Mouse (Mus musculus): ENCODE results near the gene Tmem178b. TPM values are rescaled to one million over a fixed set of nuclear protein-coding genes. Genes with fewer than 3 reads are reported as not detected.

Tmem178b gene
- polyA plus RNA-seq, 1 experiment = 0.02 TPM

- TF ChIP-seq USF1 (IDR thresholded peaks at IDR 0.05; ENCODE audit: low read depth) = no peak
- TF ChIP-seq POLR2AphosphoS2 (IDR thresholded peaks at IDR 0.05; ENCODE audit: insufficient read length, low read depth) = no peak
- no peak for TF ChIP-seq TCF3 (IDR thresholded peaks at IDR 0.05; ENCODE audit: insufficient read length, low read depth)
- TF ChIP-seq SRF (IDR thresholded peaks at IDR 0.05; ENCODE audit: control insufficient read depth, insufficient read length, low read depth) = no peak
- TF ChIP-seq TCF12 (IDR thresholded peaks at IDR 0.05; ENCODE audit: insufficient read depth, poor library complexity, severe bottlenecking) = no peak
- no peaks in the 10 kb centered on the region for H3K27me3 ChIP-seq (ENCODE audit: control insufficient read depth, insufficient read depth, insufficient read length)
- no peak overlapping the region for H3K4me2 ChIP-seq (ENCODE audit: low read depth)
- H3K36me3 ChIP-seq (ENCODE audit: control insufficient read depth, insufficient read depth) = no peaks in the 10 kb centered on the region
- H3K79me2 ChIP-seq (ENCODE audit: control insufficient read depth, insufficient read depth) = no peaks in the 10 kb centered on the region
- no peak overlapping the region for H3K4me3 ChIP-seq
- no peak overlapping the region for H3ac ChIP-seq (ENCODE audit: control insufficient read depth, insufficient read length)
Observed at GRCm38 (mm10) chr6:40120176-40120575, 247.1 kb downstream of the Tmem178b start.

GRCm38 (mm10) chr6:40121494-40121893 lies 248.4 kb downstream of the Tmem178b start:
- no peak overlapping the region for H3K4me2 ChIP-seq (ENCODE audit: low read depth)

GRCm38 (mm10) chr6:40123070-40123690 lies 250.1 kb downstream of the Tmem178b start:
- Histone ChIP-seq H3K4me2 (ENCODE audit: low read depth) (peak overlapping the region; percentile 78), H3ac (ENCODE audit: control insufficient read depth, insufficient read length) (no peak overlapping the region), H3K4me3 (no peak overlapping the region), H3K27me3 (ENCODE audit: control insufficient read depth, insufficient read depth, insufficient read length) (no peaks in the 10 kb centered on the region), H3K36me3 (ENCODE audit: control insufficient read depth, insufficient read depth) (no peaks in the 10 kb centered on the region), H3K79me2 (ENCODE audit: control insufficient read depth, insufficient read depth) (no peaks in the 10 kb centered on the region)
- TF ChIP-seq POLR2A (IDR thresholded peaks at IDR 0.05; ENCODE audit: insufficient read length, low read depth) = no peak
- TF ChIP-seq TCF12 (IDR thresholded peaks at IDR 0.05; ENCODE audit: insufficient read depth, poor library complexity, severe bottlenecking) = no peak
- no peak for TF ChIP-seq REST (IDR thresholded peaks at IDR 0.05; ENCODE audit: insufficient read depth, insufficient read length)
- no peak for TF ChIP-seq POLR2AphosphoS2 (IDR thresholded peaks at IDR 0.05; ENCODE audit: insufficient read length, low read depth)
- TF ChIP-seq MYOG (IDR thresholded peaks at IDR 0.05; ENCODE audit: control insufficient read depth in 1 of 3, insufficient read depth in 1 of 3, insufficient read length in 2 of 3, low read depth in 2 of 3) = no peak
- TF ChIP-seq MYOD1 (IDR thresholded peaks at IDR 0.05; ENCODE audit: control insufficient read depth in 1 of 3, insufficient read length in 2 of 3, low read depth in 2 of 3) = no peak
- TF ChIP-seq E2F4 (IDR thresholded peaks at IDR 0.05; ENCODE audit: insufficient read depth) = no peak

More at GRCm38 (mm10) chr6:40121494-40121893, 248.4 kb downstream of the Tmem178b start:
- Histone ChIP-seq H3K27me3 (ENCODE audit: control insufficient read depth, insufficient read depth, insufficient read length) (no peaks in the 10 kb centered on the region), H3K4me3 (no peak overlapping the region), H3ac (ENCODE audit: control insufficient read depth, insufficient read length) (no peak overlapping the region), H3K79me2 (ENCODE audit: control insufficient read depth, insufficient read depth) (no peaks in the 10 kb centered on the region), H3K36me3 (ENCODE audit: control insufficient read depth, insufficient read depth) (no peaks in the 10 kb centered on the region)
- no peak for TF ChIP-seq TCF12 (IDR thresholded peaks at IDR 0.05; ENCODE audit: insufficient read depth, poor library complexity, severe bottlenecking)
- TF ChIP-seq MYOD1 (IDR thresholded peaks at IDR 0.05; ENCODE audit: control insufficient read depth in 1 of 3, insufficient read length in 2 of 3, low read depth in 2 of 3) = no peak
- no peak for TF ChIP-seq MAX (IDR thresholded peaks at IDR 0.05; ENCODE audit: low read depth)
- TF ChIP-seq CEBPB (IDR thresholded peaks at IDR 0.05; ENCODE audit: insufficient read depth, poor library complexity, severe bottlenecking) = no peak
- TF ChIP-seq POLR2A (IDR thresholded peaks at IDR 0.05; ENCODE audit: insufficient read length, low read depth) = no peak
- no peak for TF ChIP-seq USF1 (IDR thresholded peaks at IDR 0.05; ENCODE audit: low read depth)
- no peak for TF ChIP-seq SRF (IDR thresholded peaks at IDR 0.05; ENCODE audit: control insufficient read depth, insufficient read length, low read depth)

- Histone ChIP-seq H3K4me3 (no peak overlapping the region), H3K27me3 (ENCODE audit: control insufficient read depth, insufficient read depth, insufficient read length) (no peaks in the 10 kb centered on the region), H3K79me2 (ENCODE audit: control insufficient read depth, insufficient read depth) (no peaks in the 10 kb centered on the region), H3K4me2 (ENCODE audit: low read depth) (peak overlapping the region; percentile 78), H3ac (ENCODE audit: control insufficient read depth, insufficient read length) (no peak overlapping the region), H3K36me3 (ENCODE audit: control insufficient read depth, insufficient read depth) (no peaks in the 10 kb centered on the region)
- TF ChIP-seq CEBPB (IDR thresholded peaks at IDR 0.05; ENCODE audit: insufficient read depth, poor library complexity, severe bottlenecking) = peak; percentile 30; the same call in 1 of the 2 replicates
- TF ChIP-seq SRF (IDR thresholded peaks at IDR 0.05; ENCODE audit: control insufficient read depth, insufficient read length, low read depth) = no peak
Observed at GRCm38 (mm10) chr6:40123960-40124359, 250.9 kb downstream of the Tmem178b start.

GRCm38 (mm10) chr6:40128716-40129115 lies 255.6 kb downstream of the Tmem178b start:
- H3K79me2 ChIP-seq (ENCODE audit: control insufficient read depth, insufficient read depth) = no peaks in the 10 kb centered on the region
- H3K4me2 ChIP-seq (ENCODE audit: low read depth) = no peak overlapping the region
- H3K27me3 ChIP-seq (ENCODE audit: control insufficient read depth, insufficient read depth, insufficient read length) = no peaks in the 10 kb centered on the region
- TF ChIP-seq MYOG (IDR thresholded peaks at IDR 0.05; ENCODE audit: control insufficient read depth in 1 of 3, insufficient read depth in 1 of 3, insufficient read length in 2 of 3, low read depth in 2 of 3) = no peak
- TF ChIP-seq SRF (IDR thresholded peaks at IDR 0.05; ENCODE audit: control insufficient read depth, insufficient read length, low read depth) = no peak
- TF ChIP-seq MAX (IDR thresholded peaks at IDR 0.05; ENCODE audit: low read depth) = no peak
- no peak for TF ChIP-seq TCF3 (IDR thresholded peaks at IDR 0.05; ENCODE audit: insufficient read length, low read depth)
- TF ChIP-seq USF1 (IDR thresholded peaks at IDR 0.05; ENCODE audit: low read depth) = no peak
- TF ChIP-seq CEBPB (IDR thresholded peaks at IDR 0.05; ENCODE audit: insufficient read depth, poor library complexity, severe bottlenecking) = no peak
- TF ChIP-seq POLR2A (IDR thresholded peaks at IDR 0.05; ENCODE audit: insufficient read length, low read depth) = no peak
- TF ChIP-seq REST (IDR thresholded peaks at IDR 0.05; ENCODE audit: insufficient read depth, insufficient read length) = no peak
- TF ChIP-seq E2F4 (IDR thresholded peaks at IDR 0.05; ENCODE audit: insufficient read depth) = no peak
- TF ChIP-seq TCF12 (IDR thresholded peaks at IDR 0.05; ENCODE audit: insufficient read depth, poor library complexity, severe bottlenecking) = no peak
- no peak for TF ChIP-seq MYOD1 (IDR thresholded peaks at IDR 0.05; ENCODE audit: control insufficient read depth in 1 of 3, insufficient read length in 2 of 3, low read depth in 2 of 3)
- TF ChIP-seq POLR2AphosphoS2 (IDR thresholded peaks at IDR 0.05; ENCODE audit: insufficient read length, low read depth) = no peak
- H3ac ChIP-seq (ENCODE audit: control insufficient read depth, insufficient read length) = no peak overlapping the region
- no peak overlapping the region for H3K4me3 ChIP-seq
- no peaks in the 10 kb centered on the region for H3K36me3 ChIP-seq (ENCODE audit: control insufficient read depth, insufficient read depth)

All from myocyte (in vitro differentiated cells).